Mouse (Mus musculus) gastrocnemius, adult 8-10 months (tissue): ENCODE results near the gene Mrgpra1. TPM values are rescaled to one million over a fixed set of nuclear protein-coding genes. Genes with fewer than 3 reads are reported as not detected.
"Not testable (repeated sequence)": the region's sequence is repeated elsewhere in the genome, so short reads cannot be mapped to it uniquely, and the experiment has no call there.

Experiments used
- DNase-seq, 2 experiments: peaks; one replicate each; pipeline ENCODE4 v3.0.0; 2022; ENCODE audit warnings: low spot score in 2 of 2
- total RNA-seq, 4 experiments: library from RNA; stranded (reverse); gene quantifications; 2 replicates each; pipeline ENCODE4 v1.2.4; 2022

The Mrgpra1 gene
- not detected for total RNA-seq

DNA sequence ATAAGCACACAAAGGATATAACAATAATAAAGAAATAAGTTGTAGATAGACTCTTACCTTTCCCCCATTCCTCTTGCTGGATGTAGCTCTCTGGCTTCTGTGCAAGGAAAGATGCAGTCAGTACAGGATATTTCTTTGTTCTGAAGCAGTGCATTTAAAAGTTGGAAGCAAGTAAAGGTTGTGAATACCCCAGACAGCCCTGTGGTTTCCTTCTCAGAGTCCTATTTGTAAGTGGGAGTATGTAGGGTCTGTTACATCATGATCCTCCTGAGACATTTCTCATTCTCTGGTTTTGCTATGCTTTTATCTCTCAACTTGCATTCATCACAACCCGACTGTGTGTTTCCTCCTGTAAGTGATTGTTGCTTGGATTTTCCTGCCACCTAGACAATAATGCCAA, at the start of gene Mrgpra1:
TSS of gene Mrgpra1 (minus strand) at position 101 of the 400 bp plus-strand sequence.
- no peak for DNase-seq

DNA sequence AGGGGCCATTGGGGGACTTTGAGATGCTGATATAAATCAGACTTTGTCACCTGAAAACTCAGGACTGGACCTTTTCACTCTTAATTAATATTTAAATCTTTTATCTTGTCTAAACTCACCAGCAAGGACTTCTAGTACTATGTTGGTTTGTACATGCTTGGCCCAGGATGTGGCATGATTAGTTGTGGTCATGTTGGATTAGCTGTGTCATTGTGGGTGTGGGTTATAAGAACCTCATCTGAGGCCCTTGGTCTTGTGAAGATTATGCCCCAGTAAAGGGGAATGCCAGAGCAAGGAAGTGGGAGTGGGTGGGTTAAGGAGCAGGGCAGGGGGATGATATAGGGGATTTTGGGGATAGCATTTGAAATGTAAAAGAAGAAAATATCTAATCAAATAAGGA, 47.1 kb upstream of the Mrgpra1 start:
- no peak for DNase-seq

DNA sequence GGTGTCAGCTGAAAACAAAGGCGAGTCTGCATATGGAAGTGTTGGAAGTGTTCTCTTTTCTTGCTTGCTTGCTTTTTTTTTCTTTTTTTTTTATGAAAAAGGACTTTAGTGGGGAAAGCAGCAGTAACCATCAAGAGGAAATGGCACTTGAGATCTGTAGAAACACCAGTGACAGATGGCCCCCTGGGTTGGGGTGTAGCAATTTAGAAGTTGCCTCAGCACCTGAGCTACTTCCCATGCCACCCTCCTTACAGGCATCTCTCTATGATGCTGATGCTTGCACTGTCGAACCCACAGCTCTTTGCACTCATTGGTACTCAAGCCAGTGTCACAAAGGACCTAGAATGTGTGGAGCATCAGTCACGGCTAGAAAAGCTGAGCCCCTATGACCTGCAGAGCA, 5.6 kb downstream of the Mrgpra1 start:
- no peak for DNase-seq

DNA sequence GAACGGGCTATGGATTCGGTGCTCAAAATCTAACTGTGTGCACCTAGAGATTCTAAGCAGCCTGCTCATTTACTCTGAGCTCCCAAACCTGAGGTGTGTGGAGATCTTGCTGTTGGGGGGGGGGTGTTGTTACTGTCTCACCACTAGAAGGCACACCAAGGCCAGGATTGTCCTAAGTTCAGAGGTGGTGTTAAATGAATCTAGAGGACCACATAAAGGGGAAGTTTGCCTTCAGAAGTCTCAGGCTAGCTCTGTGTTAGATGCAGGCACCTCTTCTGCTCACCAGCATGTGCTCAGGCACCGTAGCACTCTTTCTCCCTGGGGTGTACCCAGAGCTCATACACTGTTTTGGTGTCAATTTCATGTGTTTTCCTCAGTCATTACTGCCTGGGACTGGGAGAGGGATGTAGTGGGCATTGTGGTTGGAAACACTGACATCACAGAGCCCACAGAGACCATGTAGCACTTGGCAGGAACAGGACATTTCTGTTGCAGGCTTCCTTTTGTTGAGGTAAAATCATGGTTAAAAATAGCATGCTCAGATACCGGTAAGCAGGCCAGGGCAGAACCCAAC, 8.0 kb downstream of the Mrgpra1 start:
- DNase-seq: no peak

DNA sequence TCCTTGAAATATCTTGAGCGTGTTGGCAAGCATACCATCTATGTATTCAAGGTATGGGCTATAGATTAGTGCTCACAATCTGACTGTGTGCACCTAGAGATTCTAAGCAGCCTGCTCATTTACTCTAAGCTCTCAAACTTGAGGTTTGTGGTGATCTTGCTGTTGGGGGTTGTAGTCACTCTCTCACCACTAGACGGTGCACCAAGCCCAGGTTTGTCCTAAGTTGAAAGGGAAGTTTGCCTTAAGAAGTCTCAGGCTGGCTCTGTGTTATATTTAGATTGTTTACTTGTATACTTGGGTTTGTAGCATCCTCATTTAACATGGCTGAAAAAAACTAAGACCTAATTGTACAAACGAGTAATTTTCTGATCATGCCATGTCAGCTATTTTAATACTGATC, 12.2 kb downstream of the Mrgpra1 start:
- DNase-seq: not testable (repeated sequence)

DNA sequence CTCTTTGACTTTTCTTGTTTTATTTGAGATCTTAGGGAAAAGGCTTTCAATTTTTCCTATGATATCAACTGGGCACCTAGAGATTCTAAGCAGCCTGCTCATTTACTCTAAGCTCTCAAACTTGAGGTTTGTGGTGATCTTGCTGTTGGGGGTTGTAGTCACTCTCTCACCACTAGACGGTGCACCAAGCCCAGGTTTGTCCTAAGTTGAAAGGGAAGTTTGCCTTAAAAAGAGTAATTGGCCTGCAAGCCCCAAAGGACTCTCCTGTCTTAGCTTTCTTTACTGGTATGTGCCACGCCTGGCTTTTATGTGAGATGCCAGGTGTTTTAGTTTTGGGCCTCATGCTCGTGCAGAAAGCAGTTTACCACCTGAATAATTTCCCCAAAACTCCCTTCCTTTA, 12.7 kb downstream of the Mrgpra1 start:
- not testable (repeated sequence) for DNase-seq

DNA sequence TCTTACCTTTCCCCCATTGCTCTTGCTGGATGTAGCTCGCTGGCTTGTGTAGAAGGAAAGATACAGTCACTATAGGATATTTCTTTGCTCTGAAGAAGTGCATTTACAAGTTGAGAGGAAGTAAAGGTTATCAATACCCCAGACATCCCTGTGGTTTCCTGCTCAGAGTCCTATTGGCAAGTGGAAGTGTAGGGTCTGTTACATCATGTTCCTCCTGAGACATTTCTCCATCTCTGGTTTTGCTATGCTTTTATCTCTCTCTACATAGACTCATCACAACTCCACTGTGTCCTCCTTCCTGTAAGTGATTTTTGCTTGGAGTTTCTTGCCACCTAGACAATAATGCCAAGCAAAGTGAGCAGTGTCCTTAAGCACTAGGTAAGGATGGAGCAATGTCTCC, 35.7 kb downstream of the Mrgpra1 start:
- DNase-seq: no peak

DNA sequence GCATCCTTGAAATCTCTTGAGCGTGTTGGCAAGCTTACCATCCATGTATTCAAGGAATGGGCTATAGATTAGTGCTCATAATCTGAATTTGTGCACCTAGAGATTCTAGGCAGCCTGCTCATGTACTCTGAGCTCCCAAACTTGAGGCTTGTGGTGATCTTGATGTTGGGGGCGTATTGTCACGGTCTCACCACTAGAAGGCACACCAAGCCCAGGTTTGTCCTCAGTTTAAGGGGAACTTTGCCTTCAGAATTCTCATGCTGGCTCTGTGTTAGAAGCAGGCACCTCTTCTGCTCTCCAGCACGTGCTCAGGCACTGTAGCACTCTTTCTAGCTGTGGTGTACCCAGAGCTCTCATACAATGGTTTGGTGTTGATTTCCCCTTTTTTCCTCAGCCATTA, 41.8 kb downstream of the Mrgpra1 start:
- DNase-seq: no peak

DNA sequence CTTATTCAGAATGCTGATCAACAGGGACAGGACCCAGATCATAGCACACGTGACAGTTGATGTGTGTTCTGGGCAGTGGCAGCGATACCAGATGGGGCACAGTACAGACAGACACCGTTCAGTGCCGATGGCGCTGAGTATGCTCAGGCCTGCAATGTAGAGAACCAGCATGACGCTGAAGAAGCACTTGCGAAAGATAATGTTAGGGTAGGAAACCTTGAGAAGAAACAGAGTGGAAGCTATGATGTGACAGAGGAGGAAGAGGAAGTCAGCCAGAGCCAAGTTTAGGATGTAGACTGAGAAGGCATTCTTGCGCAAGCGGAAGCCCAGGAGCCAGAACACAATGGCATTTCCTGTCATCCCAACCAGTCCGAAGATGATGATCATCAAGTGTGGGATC, 44.2 kb downstream of the Mrgpra1 start:
- no peak for DNase-seq

DNA sequence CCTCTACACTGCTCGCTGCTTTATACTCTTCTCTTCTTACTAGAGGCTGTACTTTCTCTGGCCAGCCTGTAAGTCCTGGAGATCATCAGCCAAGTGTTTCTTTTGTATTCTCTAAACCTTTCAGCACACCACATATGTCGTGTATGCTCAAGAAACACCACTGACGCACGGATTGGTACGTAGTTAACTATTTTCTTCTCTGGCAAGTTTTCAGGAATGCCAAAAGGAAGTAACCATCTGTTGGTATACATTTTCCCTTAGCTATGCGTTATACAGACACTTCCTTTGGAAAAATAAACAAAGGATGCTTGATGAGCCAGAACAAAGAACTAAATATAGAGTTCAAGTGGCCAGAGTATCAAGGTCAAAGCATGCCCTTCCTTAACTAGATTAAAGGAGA, 49.4 kb downstream of the Mrgpra1 start:
- DNase-seq: not testable (repeated sequence)

DNA sequence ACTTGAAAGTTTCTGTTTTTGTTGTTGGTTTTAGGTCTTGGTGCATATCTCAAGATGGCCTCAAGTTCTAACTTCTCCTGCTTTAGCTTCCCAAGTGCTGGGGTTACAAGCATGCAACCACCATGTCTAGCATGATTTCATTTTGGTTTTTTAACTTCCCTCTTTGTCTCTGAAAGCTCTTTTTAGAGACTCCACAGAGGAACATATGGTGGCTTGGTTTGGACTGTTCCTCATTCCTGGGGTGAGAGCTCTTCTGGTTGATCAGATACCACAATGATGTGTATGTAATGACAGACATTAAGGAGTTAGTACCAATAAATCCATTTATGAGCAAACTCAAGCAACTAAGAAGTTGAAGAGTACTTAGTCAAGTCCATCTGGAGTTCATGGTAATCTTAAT, 54.4 kb downstream of the Mrgpra1 start:
- DNase-seq: not testable (repeated sequence)

Other genes with a start within 250 kb of the Mrgpra1 start
- gene Ptpn5, start 220.6 kb downstream of the Mrgpra1 start, total RNA-seq: not detected
- not detected for gene Mrgpra6, start 149.3 kb downstream of the Mrgpra1 start, total RNA-seq
- gene Mrgpra9, start 101.4 kb downstream of the Mrgpra1 start, total RNA-seq: not detected
- not detected for gene Mrgpra2a, start 97.9 kb upstream of the Mrgpra1 start, total RNA-seq
- not detected for gene Mrgpra2b, start 174.6 kb upstream of the Mrgpra1 start, total RNA-seq
- not detected for gene Mrgpra3, start 247.1 kb upstream of the Mrgpra1 start, total RNA-seq